Mouse (Mus musculus) fat pad, adult 2 months (tissue): ENCODE results near the gene Rbfox3.

ENCODE experiments used
- DNase-seq: peaks from one replicate; pipeline ENCODE4 v3.0.0-alpha.2; 2011; ENCODE audit warnings: low read depth, low spot score; ENCODE audit errors: extremely low read depth

The Rbfox3 gene

GRCm38 (mm10) chr11:118453886-118454671 is 457.3 kb downstream of the Rbfox3 start:
- DNase-seq, result no peak

GRCm38 (mm10) chr11:118452955-118453354 is 458.4 kb downstream of the Rbfox3 start:
- DNase-seq, result no peak

GRCm38 (mm10) chr11:118451211-118451610 is 460.2 kb downstream of the Rbfox3 start:
- DNase-seq, result no peak

- DNase-seq, result no peak
These were observed 463.0 kb downstream of the Rbfox3 start for GRCm38 (mm10) chr11:118448385-118448784.

GRCm38 (mm10) chr11:118447346-118447745 is 464.1 kb downstream of the Rbfox3 start:
- no peak for DNase-seq

GRCm38 (mm10) chr11:118445843-118446242 is 465.6 kb downstream of the Rbfox3 start:
- DNase-seq, result no peak

- DNase-seq, result no peak
These were observed 468.0 kb downstream of the Rbfox3 start for GRCm38 (mm10) chr11:118443201-118443970.

GRCm38 (mm10) chr11:118442691-118443090 is 468.7 kb downstream of the Rbfox3 start:
- DNase-seq, result no peak
